Mouse (Mus musculus): ENCODE measurements around the gene Colgalt2.
A peak's percentile ranks its signal among the peaks of the same experiment; 100 is the strongest.
"Not testable (repeated sequence)": the region's sequence is repeated elsewhere in the genome, so short reads cannot be mapped to it uniquely, and the experiment has no call there.

The Colgalt2 gene

GRCm38 (mm10) chr1:152416306-152416904, 16.8 kb downstream of the Colgalt2 start:
- no peak for DNase-seq (ENCODE audit: low spot score)

DNA sequence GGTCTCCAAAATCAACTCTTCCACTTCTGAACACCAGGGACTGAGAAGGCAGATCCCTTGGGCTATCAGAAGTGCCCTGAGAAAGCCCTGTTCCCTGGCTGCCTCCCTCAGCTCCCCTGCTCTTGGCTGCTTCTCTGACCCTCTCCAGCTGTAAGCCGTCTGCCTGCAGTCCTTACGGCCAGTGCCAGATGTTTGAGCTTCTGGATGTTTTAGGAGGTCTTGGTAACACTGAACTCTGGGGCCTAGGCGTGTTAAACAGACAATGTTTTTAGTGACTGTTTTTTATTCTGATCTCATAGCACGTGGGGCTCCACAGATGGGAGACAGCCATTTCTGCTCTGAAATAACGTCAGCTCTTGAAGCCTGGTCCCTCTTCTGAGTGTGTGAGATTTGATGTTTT, 18.0 kb downstream of the Colgalt2 start:
- peak; percentile 31 for DNase-seq (ENCODE audit: low spot score)

DNA sequence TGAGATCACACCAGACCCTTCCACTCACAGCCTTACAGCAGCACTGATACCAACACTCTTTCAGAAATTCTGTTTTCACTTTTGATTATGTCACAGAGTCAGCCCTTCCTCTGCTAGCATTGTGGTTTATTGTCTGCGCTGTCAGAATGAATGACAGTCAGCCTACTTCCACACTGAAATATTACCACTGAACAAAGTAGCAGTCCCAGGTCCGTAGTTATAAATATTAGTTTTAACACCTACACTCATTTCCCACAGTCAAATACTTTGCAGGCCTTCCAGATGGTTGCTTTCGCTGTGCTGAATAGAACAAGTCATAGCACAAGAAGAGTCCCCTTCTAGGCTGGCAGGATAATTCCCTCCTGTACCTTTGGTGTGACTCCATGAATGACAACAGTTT, 22.7 kb downstream of the Colgalt2 start:
- DNase-seq (ENCODE audit: low spot score): no peak

DNA sequence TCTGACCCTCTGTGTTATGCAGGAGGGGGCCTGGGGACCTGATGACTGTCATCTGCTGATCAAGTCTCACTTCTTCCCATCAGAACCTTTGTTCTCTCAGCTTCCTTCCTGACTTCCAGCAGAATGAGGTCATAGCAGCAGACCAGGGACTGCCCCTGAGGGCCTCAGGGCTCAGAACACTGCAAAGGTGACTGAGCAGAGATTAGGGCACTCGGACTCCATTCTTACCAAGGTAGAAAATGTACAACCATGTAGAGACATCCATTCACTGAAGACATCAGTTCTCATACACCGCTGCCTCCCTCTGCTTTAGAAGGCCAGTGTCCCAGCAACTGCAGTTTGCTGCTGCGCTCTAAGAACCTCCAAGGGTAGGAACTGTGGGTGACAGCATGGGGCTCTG, 23.4 kb downstream of the Colgalt2 start:
- no peak for DNase-seq (ENCODE audit: low spot score)

GRCm38 (mm10) chr1:152427912-152428581, 28.4 kb downstream of the Colgalt2 start:
- no peak for DNase-seq (ENCODE audit: low spot score)

DNA sequence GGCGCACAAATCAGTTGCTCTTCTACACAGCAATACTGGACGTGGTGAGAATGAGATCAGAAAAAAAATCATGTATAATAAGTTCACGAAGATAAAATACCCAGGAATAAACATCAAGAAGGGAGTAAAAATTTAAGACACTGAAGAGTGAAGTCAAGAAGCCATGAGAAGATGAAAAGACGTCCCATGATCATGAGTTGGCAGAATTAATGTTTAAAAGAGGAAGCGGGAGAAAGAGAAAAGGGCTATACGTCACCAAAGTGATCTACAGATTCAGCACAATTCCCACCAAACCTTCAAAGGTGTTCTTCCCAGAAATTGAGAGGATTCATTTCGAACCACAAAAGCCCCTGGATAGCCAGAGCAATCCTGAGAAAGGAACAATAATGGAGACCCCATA, 30.2 kb downstream of the Colgalt2 start:
- DNase-seq (ENCODE audit: low spot score): no peak

- no peak for DNase-seq (ENCODE audit: low spot score)
Observed at GRCm38 (mm10) chr1:152434166-152434565, 34.5 kb downstream of the Colgalt2 start.

DNA sequence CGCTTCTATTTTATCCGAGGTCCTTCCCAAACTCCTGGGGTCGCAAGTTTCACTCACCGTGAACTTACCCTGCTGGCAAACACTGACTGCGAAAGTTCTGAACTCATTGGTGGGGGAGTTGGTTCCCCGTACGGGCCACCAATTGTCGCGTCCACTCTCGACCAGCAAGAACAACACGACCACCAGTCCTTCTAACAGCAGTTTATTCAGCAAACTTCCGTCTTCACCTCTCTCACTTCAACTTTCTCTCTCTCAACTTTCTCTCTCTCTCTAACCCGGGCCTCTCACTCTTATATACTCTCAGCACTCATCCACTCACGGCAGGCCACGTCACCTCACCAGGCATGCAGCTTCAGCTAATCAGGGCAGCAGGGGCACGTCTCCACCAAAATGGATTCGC, 37.9 kb downstream of the Colgalt2 start:
- not testable (repeated sequence) for DNase-seq (ENCODE audit: low spot score)

DNA sequence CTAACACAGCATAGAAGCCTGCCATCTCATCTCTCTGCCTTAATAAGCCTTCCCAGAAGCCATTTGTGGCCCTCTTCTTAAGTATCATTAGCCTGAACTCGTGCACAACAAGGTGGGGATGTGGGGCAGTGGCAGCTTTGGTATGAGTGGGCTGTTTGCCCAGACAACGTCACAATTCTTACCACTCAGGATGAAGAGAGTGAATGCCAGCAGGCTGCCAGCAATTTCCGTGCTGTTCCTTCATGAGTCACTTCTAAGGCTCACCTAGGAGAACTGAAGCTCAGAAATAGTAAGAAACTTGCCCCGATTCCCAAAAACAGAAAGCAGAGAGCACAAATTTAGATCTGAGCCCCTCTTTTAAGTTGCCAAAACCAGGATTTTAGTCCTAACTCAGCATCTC, 39.8 kb downstream of the Colgalt2 start:
- DNase-seq (ENCODE audit: low spot score): no peak

DNA sequence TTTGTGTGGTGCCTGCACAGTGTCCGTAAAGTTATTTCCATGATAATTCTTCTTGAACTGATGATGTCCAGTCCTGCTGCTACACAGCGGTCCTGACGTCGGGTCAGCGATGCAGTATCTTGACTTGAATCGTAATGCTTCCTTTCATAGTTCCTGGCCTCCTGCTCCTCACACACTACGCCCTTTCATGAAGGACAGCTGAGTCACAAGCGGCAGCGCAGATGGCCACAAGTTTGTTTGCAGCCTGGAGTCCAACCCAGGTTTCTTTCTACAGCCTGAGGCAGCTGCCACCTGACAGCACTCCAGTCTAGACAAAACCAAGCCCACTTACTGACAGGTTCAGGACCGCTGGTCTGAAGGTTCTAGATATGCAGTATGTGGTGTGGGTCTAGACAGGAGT, 40.2 kb downstream of the Colgalt2 start:
- DNase-seq (ENCODE audit: low spot score): no peak

DNA sequence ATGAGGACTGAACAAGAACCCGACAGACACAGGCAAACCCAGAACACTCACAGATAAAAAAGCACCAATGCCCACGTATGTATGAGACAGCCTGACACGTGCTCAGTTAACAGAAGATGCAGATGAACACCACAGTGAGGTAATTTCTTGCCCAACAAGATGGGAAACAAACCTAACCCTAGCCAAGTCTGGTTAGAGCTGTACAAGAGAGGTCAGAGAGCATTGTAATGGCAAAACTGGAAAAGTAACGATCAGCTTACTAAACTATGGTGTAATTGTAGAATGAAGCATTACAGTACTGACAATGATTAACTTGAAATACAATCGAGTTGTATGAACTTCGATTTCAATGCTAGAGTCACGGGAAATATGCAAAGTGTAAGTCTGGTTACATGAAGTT, 45.0 kb downstream of the Colgalt2 start:
- no peak for DNase-seq (ENCODE audit: low spot score)

GRCm38 (mm10) chr1:152445925-152446324, 46.3 kb downstream of the Colgalt2 start:
- no peak for DNase-seq (ENCODE audit: low spot score)

GRCm38 (mm10) chr1:152454536-152454935, 54.9 kb downstream of the Colgalt2 start:
- no peak for DNase-seq (ENCODE audit: low spot score)

GRCm38 (mm10) chr1:152455275-152456243, 55.9 kb downstream of the Colgalt2 start:
- DNase-seq (ENCODE audit: low spot score): no peak

- DNase-seq (ENCODE audit: low spot score): no peak
Observed at GRCm38 (mm10) chr1:152456266-152456665, 56.6 kb downstream of the Colgalt2 start.

- DNase-seq (ENCODE audit: low spot score): no peak
Observed at GRCm38 (mm10) chr1:152457596-152457995, 58.0 kb downstream of the Colgalt2 start.

DNA sequence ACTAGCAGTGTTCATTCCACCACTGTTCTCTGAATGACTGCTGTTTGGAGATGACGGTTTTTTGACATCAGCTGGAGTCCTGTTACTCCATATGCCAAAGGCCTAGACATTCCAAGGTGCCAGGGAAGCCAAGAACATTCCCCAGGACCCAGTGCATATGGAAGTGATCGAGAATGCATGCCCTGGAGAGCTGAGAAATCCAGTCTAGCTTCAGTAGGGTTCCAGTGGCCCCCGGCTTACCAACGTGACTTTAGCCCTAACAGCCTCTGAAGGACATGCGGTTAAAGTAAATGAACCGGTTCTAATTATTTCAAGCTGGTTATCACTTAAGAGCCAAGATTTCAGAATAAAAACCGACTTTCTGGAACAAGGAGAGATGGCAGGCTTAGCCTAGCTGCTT, 59.4 kb downstream of the Colgalt2 start:
- DNase-seq (ENCODE audit: low spot score): no peak

DNA sequence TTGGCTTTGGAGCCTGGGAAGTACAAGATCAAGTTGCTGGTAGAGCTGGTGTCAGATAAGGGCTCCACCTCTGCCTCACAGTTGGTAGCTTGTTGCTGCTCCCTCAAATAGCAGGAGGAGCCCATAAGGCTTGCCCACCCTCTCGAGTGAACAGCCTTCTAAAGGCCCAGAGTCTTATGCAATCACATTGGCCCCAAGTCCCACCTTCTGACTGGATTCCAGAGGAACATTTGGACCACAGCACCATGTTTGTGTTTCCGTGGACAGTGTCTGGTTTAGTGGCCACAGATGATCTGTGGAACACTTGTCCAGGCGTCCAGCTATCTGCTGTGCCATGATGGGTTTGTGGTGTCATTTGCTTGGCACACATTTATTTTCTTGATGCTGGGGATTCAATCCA, 61.3 kb downstream of the Colgalt2 start:
- DNase-seq (ENCODE audit: low spot score): no peak

DNA sequence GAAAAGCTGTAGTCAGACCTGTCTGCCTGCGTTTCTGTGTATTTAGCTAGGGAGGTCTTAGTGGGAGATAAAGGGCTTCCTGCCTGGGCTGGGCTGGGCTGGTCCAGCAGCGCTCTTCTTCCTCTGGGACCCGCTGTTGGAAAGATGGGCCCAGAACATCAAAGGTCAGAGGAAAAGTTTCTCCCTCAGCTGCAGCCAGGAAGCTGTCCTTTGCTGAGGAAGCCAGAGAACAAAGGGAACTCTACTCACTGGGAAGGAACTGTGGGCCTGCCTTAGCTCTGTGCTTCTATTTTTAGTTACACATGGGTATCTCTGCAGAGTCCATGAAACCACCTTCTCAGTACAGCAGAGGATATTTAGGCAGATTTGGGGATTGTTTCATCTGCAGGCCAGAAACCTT, 62.2 kb downstream of the Colgalt2 start:
- DNase-seq (ENCODE audit: low spot score): peak; percentile 62

GRCm38 (mm10) chr1:152462348-152462747, 62.7 kb downstream of the Colgalt2 start:
- DNase-seq (ENCODE audit: low spot score): peak; percentile 39

DNA sequence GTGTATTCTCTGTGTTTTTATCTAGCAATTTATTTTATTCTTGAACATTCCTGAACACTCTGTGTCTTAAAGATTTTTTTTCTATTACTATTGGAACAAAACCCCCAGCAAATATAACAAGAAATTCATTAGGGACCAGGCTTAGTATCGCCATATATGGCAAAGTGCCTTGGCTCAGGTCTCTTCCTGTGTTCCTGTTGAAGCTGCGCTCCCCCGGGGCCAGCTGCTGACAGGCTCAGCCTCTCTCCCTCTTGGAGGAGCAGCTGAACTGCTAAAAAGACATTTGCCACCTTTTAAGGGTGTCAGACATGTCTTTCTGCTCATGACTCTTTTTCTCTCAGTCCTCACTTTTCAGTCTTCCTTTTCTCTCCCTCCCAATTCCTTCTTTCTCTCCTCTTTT, 66.7 kb downstream of the Colgalt2 start:
- no peak for DNase-seq (ENCODE audit: low spot score)

DNA sequence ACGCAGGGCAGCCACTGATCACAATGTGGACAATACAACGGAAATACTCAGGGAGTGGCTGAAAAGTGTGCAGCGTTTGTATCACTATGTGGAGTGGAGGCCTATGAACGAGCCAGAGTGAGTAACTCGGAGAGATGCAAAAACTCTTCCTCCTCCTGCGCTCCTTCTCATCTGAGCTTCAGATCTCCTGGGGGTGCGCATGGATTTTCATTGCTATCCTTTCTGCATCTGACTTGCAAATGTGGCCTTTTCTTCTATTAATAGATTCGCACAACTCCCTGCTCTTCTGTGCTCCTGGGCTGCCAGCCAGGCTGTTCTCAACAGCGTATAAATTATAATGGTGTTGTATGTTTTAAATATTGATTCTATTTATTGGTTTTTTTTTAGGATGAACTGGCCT, 68.8 kb downstream of the Colgalt2 start:
- no peak for DNase-seq (ENCODE audit: low spot score)

GRCm38 (mm10) chr1:152476126-152476525, 76.5 kb downstream of the Colgalt2 start:
- DNase-seq (ENCODE audit: low spot score): no peak

Data from lung, postnatal 25 days (tissue).